Comparison of ENCODE assay signal across 9 mouse cellular contexts in the genomic region with DNA sequence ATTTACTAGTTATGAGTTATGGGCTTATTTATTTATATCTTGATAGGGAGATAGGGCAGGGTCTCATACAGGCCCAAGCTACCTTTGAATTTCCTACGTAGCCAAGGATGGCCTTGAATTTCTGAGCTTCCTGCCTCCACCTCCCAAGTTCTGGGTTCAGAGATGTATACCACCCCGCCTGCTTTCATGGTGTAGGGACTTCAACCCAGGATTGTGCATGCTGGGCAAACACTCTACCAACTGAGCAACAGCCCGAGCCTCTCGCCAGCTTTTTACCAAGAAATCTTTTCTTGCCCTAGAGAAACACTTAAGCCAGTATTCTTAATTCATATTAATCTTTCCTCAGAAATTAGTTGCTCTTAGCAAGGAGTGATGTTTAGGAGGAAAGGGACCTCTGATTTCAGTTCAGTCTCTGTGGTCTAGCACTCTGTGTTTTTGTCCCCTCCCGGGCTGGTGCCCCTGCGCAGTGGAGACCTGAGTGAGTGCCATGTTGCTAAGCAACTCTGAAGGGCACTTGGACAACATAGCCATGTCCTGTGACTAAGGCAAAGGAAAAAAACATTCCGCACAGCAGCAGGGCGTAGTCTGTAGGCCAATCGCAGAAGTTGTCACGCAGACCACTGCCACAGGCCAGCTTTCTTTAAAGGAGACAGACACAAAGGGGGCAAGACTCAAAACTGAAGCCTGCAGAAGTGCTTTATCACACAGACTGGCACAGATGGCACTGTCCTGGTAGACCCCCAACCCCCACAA.
DNase-seq lines count a peak whose midpoint lies in the region; ATAC-seq and TF ChIP-seq lines count a peak whose summit lies in the region.
"Had no signal": no experiment of that assay in that cellular context is flagged by ENCODE, and none has a peak within 500 bp of the region (broad histone marks: within the 10 kb centered on the region; RNA-seq: fewer than 3 reads in every experiment).

No protein-coding gene starts in this region.

- TF ChIP-seq CTCF in heart, postnatal 0 days (IDR thresholded peaks at IDR 0.05; ENCODE audit: low read depth): no peak

- no peaks in the 10 kb centered on the region for H3K36me3 ChIP-seq in kidney, embryonic 14.5 days (ENCODE audit: control insufficient read depth, insufficient read depth, low read length)
- H3K36me3 ChIP-seq in forebrain, embryonic 12.5 days (replicated peaks): no peaks in the 10 kb centered on the region
- no peaks in the 10 kb centered on the region for H3K36me3 ChIP-seq in heart, postnatal 0 days (replicated peaks; ENCODE audit: control insufficient read depth, insufficient read depth, low read length)
- H3K36me3 ChIP-seq in midbrain, embryonic 11.5 days (ENCODE audit: control insufficient read depth, insufficient read depth, low read length): no peaks in the 10 kb centered on the region
- H3K36me3 ChIP-seq: stomach, embryonic 15.5 days had no signal

- TF ChIP-seq EP300 in heart, postnatal 0 days (IDR thresholded peaks at IDR 0.05; ENCODE audit: low read depth): no peak

- no peak overlapping the region for H3K9ac ChIP-seq in kidney, embryonic 14.5 days (ENCODE audit: low read depth, low read length)
- H3K9ac ChIP-seq in forebrain, embryonic 12.5 days: no peak overlapping the region
- no peak overlapping the region for H3K9ac ChIP-seq in heart, postnatal 0 days (replicated peaks; ENCODE audit: low read depth, low read length)
- no peak overlapping the region for H3K9ac ChIP-seq in midbrain, embryonic 11.5 days (ENCODE audit: low read length)
- H3K9ac ChIP-seq: stomach, embryonic 15.5 days had no signal

- H3K4me2 ChIP-seq in kidney, embryonic 14.5 days (replicated peaks; ENCODE audit: low read depth, low read length): no peak overlapping the region
- H3K4me2 ChIP-seq in forebrain, embryonic 12.5 days: no peak overlapping the region
- no peak overlapping the region for H3K4me2 ChIP-seq in heart, postnatal 0 days (ENCODE audit: low read depth, low read length)
- no peak overlapping the region for H3K4me2 ChIP-seq in midbrain, embryonic 11.5 days
- H3K4me2 ChIP-seq: stomach, embryonic 15.5 days had no signal

- no peak overlapping the region for H3K27ac ChIP-seq in kidney, embryonic 14.5 days (ENCODE audit: low read depth, low read length)
- H3K27ac ChIP-seq in forebrain, embryonic 12.5 days: 0 out of 2 replicates have a peak overlapping the region, but pooled peaks have one; percentile 32
- H3K27ac ChIP-seq in heart, postnatal 0 days (ENCODE audit: low read depth): peak overlapping the region; percentile 86
- H3K27ac ChIP-seq in midbrain, embryonic 11.5 days (ENCODE audit: low read depth, low read length): no peak overlapping the region
- H3K27ac ChIP-seq: stomach, embryonic 15.5 days had no signal

- no peak for ATAC-seq in kidney, embryonic 14.5 days (ENCODE audit: low FRiP score, low TSS enrichment)
- peak; percentile 77; the same call in 1 of the 2 replicates for ATAC-seq in forebrain, embryonic 12.5 days (ENCODE audit: low FRiP score)
- peak; percentile 99 for ATAC-seq in heart, postnatal 0 days (ENCODE audit: insufficient read depth, low read depth)
- peak; percentile 73 for ATAC-seq in midbrain, embryonic 11.5 days (ENCODE audit: low FRiP score)
- ATAC-seq in erythroblast, adult 5-6 weeks (replicated peaks; ENCODE audit: low FRiP score, poor library complexity, severe bottlenecking): no peak

- no peaks in the 10 kb centered on the region for H3K9me3 ChIP-seq in kidney, embryonic 14.5 days (ENCODE audit: control insufficient read depth, low read length)
- H3K9me3 ChIP-seq in forebrain, embryonic 12.5 days: no peaks in the 10 kb centered on the region
- no peaks in the 10 kb centered on the region for H3K9me3 ChIP-seq in heart, postnatal 0 days (replicated peaks; ENCODE audit: control insufficient read depth, low read length)
- H3K9me3 ChIP-seq in midbrain, embryonic 11.5 days (ENCODE audit: control insufficient read depth, low read length): no peaks in the 10 kb centered on the region
- H3K9me3 ChIP-seq: stomach, embryonic 15.5 days had no signal

- DNase-seq in kidney, adult 18-20 months: peak; percentile 14
- DNase-seq in heart, postnatal 0 days (ENCODE audit: low spot score): peak; percentile 85
- peak; percentile 52 to 67 for DNase-seq in layer of hippocampus, postnatal 10 days (ENCODE audit: low spot score in 2 of 2)
- DNase-seq in midbrain, embryonic 11.5 days (ENCODE audit: low spot score, missing footprints): no peak
- DNase-seq in spleen, postnatal 4 days (ENCODE audit: low spot score in 2 of 2): no peak

- WGBS in kidney, embryonic 14.5 days: 90% methylated on average over 10 of the region's 10 CpGs
- WGBS in forebrain, embryonic 12.5 days: 73% methylated on average over 10 of the region's 10 CpGs
- WGBS in heart, postnatal 0 days: 52% methylated on average over 10 of the region's 10 CpGs
- WGBS in midbrain, embryonic 11.5 days: 69% methylated on average over 10 of the region's 10 CpGs

- no peaks in the 10 kb centered on the region for H3K4me1 ChIP-seq in kidney, embryonic 14.5 days (ENCODE audit: control insufficient read depth, insufficient read depth, low read length)
- peaks cover 15% of the 10 kb centered on the region for H3K4me1 ChIP-seq in forebrain, embryonic 12.5 days
- no peaks in the 10 kb centered on the region for H3K4me1 ChIP-seq in heart, postnatal 0 days (ENCODE audit: control insufficient read depth, insufficient read depth)
- peaks cover 3% of the 10 kb centered on the region for H3K4me1 ChIP-seq in midbrain, embryonic 11.5 days (ENCODE audit: control insufficient read depth, insufficient read depth, low read length)
- H3K4me1 ChIP-seq: stomach, embryonic 15.5 days had no signal

- H3K27me3 ChIP-seq in kidney, embryonic 14.5 days (ENCODE audit: control insufficient read depth, insufficient read depth, low read length): no peaks in the 10 kb centered on the region
- H3K27me3 ChIP-seq in forebrain, embryonic 12.5 days: no peaks in the 10 kb centered on the region
- no peaks in the 10 kb centered on the region for H3K27me3 ChIP-seq in heart, postnatal 0 days (ENCODE audit: control insufficient read depth, insufficient read depth, low read length)
- H3K27me3 ChIP-seq in midbrain, embryonic 11.5 days (ENCODE audit: control insufficient read depth, insufficient read depth, low read length): no peaks in the 10 kb centered on the region
- H3K27me3 ChIP-seq: stomach, embryonic 15.5 days had no signal

- no peak overlapping the region for H3K4me3 ChIP-seq in kidney, embryonic 14.5 days (ENCODE audit: low read length)
- no peak overlapping the region for H3K4me3 ChIP-seq in forebrain, embryonic 12.5 days (replicated peaks)
- H3K4me3 ChIP-seq in heart, postnatal 0 days (ENCODE audit: low read depth, low read length): no peak overlapping the region
- H3K4me3 ChIP-seq in midbrain, embryonic 11.5 days (ENCODE audit: low read depth, low read length): no peak overlapping the region
- H3K4me3 ChIP-seq: stomach, embryonic 15.5 days had no signal

Comparison
In these comparisons a context has a peak if more than half of its experiments do, and no peak if none do; other contexts are left out.
1. DNase-seq: peak in kidney, adult 18-20 months (single experiment), heart, postnatal 0 days (single experiment) and layer of hippocampus, postnatal 10 days (2 of 2); none in midbrain, embryonic 11.5 days (single experiment) and spleen, postnatal 4 days (0 of 2).
2. ATAC-seq: peak in forebrain, embryonic 12.5 days (single experiment), heart, postnatal 0 days (single experiment) and midbrain, embryonic 11.5 days (single experiment); none in kidney, embryonic 14.5 days (single experiment) and erythroblast, adult 5-6 weeks (single experiment).
3. H3K27ac ChIP-seq: peak in forebrain, embryonic 12.5 days (single experiment) and heart, postnatal 0 days (single experiment); none in kidney, embryonic 14.5 days (single experiment) and midbrain, embryonic 11.5 days (single experiment).